Mouse (Mus musculus) heart, postnatal 4 days (tissue): ENCODE measurements around the gene Hoxb5. TPM values are rescaled to one million over a fixed set of nuclear protein-coding genes. Genes with fewer than 3 reads are reported as not detected.

Experiments used
- DNase-seq: peaks from one replicate; pipeline ENCODE4 v3.0.0; 2021
- total RNA-seq, 2 experiments: library from RNA; stranded (reverse); gene quantifications; 2 replicates each; pipeline ENCODE4 v1.2.3; 2021

Hoxb5 gene
- total RNA-seq, result under 1 TPM in 1 of 2 experiments, not detected in 1; 0.32 TPM

DNA sequence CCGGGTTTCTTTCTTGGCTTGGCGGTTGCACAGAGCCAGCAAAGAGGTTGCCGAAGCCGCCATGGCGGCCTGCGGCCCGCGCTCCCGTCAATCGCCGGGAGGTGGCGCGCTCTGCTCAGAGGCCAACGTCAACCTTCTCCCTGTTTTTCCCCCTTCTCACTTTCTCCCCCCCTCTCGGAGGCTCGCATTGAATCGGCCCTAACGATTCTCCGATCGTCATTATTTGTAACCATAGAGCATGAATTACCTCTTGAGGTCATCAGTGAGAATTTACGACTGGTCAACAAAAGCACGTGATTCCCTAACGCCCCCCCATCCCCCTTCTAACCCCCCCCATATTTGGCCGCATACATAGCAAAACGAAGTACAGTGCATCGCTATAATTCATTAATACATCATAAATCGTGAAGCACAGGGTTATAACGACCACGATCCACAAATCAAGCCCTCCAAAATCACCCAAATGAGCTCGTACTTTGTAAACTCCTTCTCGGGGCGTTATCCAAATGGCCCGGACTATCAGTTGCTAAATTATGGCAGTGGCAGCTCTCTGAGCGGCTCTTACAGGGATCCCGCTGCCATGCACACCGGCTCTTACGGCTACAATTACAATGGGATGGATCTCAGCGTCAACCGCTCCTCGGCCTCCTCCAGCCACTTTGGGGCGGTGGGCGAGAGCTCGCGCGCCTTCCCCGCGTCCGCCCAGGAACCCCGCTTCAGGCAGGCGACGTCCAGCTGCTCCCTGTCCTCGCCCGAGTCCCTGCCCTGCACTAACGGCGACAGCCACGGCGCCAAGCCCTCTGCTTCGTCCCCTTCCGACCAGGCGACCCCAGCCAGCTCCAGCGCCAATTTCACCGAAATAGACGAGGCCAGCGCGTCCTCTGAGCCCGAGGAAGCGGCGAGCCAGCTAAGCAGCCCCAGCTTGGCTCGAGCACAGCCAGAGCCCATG is at the start of gene Hoxb5:
TSS of gene Hoxb5 (plus strand) at position 186 of the 949 bp plus-strand sequence.
- peak; percentile 82 for DNase-seq

- no peak for DNase-seq
Measured at GRCm38 (mm10) chr11:96254221-96254620, 48.9 kb upstream of the Hoxb5 start.

DNA sequence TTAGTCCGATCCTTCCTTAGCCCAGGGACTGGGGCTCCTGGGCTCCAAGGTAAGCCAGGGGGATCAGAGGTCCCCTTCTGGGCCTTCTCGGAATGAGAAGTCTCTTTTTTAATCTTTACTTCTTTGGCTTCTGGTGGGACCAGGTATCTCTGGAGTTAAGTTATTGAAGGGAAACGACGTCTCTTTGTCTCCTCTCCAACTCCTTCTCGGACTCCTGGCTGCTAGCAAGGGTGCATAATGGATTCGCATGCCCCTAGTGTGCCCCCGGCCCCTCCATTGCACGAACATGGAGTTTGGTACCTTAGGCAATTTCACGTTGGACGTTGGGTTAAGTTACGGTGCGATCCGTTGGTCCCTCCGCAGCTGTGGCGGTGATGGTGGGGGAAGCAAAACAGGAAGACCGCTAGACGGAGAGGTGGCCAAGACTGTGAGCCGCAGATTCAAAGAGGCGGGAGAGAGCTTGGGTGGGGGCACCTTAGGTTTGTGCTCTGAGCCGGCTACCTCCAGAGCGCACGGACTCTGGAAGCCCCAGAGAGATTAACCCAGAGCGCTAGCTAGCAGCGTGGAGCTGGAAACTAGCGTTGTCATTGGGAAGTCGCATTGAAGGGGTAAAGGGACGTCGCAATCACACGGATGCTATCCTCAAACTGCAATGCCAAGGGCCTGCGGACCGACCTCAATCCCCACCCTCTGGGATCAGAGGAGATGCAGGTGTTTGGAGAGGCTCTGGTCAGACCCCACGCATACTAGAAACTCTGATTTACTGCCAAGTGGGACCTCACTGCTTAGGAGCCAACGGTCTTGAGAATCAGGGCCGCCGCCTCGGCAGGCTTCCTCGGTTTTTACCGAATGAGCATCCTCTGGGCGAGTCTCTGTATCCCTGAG is 47.8 kb upstream of the Hoxb5 start:
- DNase-seq, result no peak

DNA sequence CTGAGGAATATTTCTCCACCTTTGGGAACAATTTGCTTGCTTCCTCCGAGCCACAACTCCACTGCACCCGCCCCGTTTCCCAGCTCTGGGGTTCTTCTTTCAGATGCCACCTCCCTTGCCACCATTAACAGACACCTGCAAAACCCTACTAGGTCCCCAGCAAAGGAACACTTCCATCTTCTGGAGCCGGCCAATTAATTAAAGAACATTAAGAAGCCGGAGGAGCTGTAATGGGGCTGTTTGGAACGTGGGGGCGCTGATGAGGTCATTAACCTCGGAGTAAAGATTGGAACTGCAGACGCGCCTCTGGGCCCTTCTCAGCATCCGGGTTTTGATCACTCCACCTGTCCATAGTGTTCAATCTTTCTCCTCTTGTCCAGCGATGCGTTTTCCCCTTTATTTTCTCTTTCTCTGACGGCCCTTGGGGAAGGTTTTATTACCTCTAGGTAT is 47.1 kb upstream of the Hoxb5 start:
- no peak for DNase-seq

DNA sequence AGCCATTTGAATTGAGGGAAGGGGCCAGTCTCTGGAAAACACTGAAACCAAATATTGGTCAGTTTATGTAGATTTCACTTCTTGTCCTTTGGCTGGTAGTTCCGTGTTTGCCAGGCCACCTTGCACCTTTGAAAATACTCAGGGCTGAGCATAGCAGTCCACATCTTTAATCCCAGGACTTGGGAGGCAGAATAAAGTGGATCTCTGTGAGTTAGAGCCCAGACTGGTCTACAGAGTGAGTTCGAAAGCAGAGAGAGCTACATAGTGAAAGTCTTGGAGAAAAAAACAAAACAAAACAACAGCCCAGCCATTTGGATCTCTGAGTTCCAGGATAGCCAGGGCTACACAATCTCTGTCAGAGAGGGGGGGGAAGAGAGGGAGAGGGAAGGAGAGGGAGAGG is 46.0 kb upstream of the Hoxb5 start:
- DNase-seq, result no peak

GRCm38 (mm10) chr11:96259038-96259437 is 44.1 kb upstream of the Hoxb5 start:
- no peak for DNase-seq

DNA sequence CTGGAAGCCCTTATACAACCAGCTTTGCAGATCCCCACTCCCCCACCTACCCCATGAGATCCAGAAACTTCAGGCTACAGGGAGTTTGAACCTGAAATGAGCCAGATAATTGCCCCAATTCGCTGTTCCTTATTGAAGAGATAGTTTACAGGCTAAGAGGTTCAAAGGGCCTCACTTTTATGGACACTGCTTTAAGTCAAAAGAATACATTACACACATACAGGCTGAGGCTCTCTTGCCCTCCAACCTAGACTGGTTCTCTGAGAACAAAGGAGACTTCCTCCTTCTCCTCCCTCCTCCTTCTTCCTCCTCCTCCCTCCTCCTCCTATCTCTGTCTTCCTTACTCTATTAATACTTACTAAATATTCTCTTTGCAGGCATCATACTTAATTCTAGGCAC is 43.6 kb upstream of the Hoxb5 start:
- DNase-seq, result no peak

DNA sequence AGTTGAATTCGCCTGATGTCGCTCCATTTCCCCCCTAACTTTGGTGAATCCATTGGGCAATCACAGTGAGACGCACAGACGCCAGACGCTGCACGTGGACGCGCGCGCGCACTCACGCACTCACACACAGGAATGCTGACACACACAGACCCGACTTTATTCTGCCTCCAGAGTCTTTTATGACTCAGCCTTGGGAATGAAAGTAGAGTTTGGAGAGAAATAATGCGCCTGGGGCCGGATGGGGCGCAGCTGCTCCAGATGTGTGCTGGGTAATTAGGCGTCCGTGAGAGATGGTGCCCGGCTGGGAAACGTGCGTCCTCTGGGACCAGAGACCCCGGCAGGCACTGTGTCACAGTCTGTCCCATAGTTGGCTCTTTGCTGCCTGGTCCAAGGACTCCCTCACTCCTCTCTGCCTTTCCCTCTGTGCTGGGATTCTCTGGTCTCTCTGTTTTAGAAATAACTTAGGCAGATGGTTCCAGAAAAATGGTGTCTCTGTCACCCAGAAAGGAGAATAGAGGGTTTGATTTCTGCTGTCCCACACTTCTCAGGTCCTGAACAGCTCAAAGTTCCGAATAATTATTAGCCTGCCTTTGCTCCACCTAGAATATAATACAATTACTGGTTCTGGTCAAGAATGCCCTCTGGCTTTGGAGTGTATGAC is 42.7 kb upstream of the Hoxb5 start:
- no peak for DNase-seq

DNA sequence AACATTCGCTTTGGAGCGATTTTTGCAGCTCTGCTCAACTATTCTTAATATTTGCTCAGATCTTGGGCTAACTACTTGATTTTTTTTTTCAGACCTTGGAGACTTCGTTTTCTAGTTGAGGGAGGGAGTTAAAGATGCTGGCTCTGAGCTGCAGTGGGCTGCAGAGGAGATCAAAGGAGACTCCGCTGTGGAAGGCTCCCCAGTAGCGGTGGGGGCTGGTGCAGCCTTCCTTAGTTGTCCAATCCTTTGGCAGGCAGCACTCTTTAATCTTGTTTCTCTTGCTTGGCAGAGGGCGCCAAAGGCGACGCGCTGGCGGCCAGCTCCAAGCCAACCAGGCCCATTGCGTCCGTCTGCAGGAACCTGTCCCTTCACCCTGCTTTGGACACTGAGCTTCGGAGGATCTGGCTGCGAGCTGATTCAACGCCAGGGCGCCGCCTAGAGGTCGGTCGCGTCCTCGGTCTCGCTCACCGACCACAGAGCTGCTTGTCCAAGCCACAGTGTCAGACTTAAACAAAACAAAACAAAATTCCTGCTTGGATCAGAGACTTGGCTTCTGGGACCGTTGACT is 41.7 kb upstream of the Hoxb5 start:
- DNase-seq, result peak; percentile 82

DNA sequence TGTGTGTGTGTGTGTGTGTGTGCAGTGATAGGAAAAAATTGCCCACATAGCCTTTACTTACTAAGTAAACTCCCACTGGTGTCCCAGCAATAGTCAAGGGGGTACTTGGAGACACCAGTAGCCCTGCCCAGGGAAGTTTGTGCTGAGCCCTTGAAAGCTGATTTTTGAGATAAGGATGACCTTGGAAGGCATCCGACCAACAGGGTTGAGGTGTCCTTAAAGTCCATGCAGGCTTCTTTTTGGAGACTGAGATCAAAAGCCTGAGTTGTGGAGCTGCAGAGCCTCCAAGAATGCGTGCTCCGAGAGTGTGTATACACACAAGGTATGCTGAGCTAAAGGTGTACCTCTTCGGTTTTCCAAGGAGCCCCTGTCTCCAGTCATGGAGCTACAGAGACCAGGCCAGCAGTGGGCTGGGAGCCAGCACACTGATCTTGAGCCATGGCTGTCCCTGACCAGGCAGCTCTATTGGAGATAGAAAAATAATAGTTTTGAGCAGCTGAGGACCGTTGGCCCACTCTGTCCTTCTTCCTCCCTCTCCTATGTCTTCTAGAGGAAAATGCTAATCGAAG is 40.8 kb upstream of the Hoxb5 start:
- DNase-seq, result no peak

GRCm38 (mm10) chr11:96263636-96264389 is 39.3 kb upstream of the Hoxb5 start:
- DNase-seq, result no peak

GRCm38 (mm10) chr11:96264390-96265020 is 38.6 kb upstream of the Hoxb5 start:
- no peak for DNase-seq

- no peak for DNase-seq
Measured at GRCm38 (mm10) chr11:96265954-96266353, 37.2 kb upstream of the Hoxb5 start.

- no peak for DNase-seq
Measured at GRCm38 (mm10) chr11:96267021-96267920, 35.9 kb upstream of the Hoxb5 start.

DNA sequence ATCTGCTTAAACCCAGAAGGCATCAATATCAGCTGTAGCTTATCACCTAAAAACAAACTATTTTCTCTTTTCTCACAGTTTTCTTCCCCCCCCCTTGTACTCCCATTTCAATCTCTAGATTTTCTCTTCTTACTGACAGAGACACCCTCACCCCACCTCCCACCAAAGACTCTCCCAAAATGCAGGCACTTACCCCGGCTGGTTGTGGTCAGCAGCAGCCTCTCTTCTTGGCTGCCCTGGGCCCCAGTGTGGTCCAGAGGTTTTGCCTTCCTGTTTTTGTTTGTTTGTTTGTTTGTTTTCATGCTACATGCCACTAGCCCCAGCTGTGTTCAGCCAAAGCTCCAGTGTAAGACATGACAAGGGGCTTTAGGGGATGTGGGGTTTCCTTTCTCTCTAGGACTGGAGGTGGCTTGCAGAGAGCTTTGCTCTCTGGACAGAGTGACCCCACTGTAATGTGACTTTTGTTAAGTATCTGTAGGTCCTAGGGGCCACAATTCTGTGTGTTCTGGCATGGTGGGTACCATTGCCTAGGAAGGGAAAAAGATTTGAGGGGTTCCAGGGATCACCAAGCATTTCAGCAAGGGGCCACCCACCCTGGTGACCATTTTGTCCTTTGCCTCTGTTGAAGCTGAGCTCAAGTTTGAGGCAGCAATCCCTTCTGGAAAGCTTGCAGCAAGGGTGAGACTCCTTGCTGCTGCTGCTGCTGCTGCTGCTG is 34.9 kb upstream of the Hoxb5 start:
- no peak for DNase-seq

DNA sequence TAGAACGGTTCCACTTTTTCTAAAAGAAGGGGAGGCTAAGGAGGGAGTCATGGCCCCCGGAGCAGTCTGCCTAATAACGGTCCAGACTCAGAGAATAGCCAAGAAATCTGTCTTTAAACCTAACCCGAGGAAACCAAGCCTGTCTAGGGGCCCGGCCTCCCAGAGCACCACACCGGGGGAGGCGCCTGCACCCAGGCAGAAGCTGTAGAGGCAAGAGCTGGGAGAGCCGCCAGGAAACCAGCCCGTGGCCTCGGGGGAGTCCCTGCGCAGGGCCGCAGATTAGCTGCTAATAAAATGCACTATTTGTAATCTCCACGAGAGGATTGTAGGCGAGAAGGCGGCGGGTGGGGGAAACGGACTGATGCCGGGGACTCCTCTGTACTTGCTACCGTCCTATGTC is 33.3 kb upstream of the Hoxb5 start:
- DNase-seq, result no peak

DNA sequence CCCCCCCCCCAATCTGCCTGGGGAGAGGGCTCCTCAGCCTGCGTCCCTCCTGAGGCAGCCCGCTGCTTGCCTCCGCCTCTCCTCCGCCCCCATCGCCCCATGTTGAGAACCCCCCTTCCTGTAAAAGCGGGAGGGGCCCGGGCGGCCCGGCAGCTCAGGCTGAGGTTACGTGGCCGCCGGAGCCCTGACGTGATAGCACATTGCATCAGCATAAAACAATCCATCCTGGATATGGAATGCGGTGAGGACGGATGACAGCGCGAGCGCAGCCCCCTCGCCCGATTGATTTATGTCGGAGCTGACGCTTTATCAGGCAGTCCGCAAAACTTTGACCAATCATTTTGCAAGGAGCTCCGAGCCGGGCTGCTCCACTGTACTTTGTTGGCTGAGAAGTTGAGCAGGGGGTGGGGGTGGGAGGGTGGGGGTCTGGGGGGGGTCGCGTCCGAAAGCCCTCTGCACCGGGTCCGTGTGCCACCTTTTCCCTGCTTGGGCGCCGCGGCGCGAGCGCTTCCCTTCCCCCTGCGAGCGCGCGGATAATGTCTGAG is 32.1 kb upstream of the Hoxb5 start, which contains the start of gene Hoxb9:
TSS of gene Hoxb9 (plus strand) at position 462 of the 545 bp plus-strand sequence.
- DNase-seq, result no peak

GRCm38 (mm10) chr11:96271541-96272011 is 31.6 kb upstream of the Hoxb5 start:
- no peak for DNase-seq
